Mouse (Mus musculus): ENCODE data around the gene Hps3.

The Hps3 gene

GRCm38 (mm10) chr3:19948552-19948951 lies 86.6 kb downstream of the Hps3 start:
- no peak for DNase-seq (ENCODE audit: low spot score in 2 of 2)
